Mouse (Mus musculus) heart, adult 11 months (tissue): Measurements from ENCODE around the gene Fxyd6.

Experiments
- DNase-seq: peaks from one replicate; pipeline ENCODE4 v3.0.0; 2022

The Fxyd6 gene

DNA sequence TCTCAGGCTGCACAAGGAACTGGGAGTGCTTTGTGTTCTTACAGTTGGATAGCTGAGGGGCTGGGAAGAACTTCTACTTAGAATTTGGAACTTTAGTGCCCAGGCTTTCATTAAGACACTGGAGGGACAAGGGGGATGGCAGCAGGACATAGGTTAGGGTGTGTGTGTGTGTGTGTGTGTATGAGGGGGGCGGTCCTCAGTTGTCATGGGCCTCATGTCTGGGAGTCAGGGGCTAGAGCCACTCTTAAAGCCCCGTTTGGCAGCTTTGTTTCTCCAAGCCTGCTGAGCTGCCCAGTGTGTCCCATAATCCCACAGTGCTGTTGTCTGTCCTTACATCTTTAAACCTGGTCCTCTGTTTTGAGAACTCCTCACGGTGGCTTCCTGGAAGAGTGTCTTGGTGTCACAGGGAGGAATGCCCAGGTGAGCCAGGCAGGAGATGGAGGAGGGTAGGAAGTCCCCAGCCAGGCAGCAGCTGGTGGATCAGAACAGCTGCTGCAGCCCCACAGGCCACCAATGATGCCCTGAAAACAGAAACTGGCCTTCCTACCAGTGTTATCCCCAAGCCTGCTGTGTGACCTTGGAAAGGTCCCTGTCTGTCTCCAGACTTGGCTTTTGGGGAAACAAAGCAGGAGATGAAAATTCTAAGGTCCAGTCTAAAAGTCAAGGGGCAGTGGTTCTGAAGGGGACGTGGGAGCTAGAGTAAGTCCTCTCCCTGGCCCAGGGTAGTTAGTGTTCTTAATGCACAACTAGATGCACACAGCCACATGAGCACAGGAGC is 42.9 kb downstream of the Fxyd6 start:
- no peak for DNase-seq

DNA sequence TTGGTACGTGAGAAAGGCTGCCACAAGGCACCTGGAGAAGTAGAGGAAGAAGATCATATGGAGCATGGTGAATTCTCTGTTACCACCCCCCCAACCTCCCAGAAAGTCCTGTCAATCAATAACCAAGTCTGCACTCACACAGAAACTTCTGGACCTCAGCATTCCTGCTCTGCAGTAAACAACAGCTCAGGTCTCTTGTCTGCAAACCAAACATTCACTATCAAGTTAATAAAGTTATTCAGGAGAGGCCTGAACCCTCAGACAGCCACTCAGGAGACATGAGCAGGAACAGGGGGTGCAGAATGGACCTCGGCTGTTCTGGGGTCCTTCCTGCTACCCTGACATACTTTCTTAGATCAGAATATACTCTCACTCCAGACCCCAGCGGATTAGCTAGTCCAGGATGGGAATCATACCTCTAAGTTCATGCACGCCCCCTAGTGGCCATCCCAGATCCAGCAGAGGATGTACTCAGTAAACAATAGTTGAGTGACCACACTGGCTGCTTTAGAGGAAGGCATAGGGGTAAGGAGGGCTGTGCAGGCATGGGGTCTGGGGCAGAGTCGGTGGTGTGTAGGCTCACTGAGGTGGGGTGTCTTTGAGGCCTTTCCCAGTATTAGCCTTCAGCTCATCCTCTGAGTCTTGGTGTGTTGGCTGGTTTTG is 43.6 kb downstream of the Fxyd6 start:
- DNase-seq, result no peak

DNA sequence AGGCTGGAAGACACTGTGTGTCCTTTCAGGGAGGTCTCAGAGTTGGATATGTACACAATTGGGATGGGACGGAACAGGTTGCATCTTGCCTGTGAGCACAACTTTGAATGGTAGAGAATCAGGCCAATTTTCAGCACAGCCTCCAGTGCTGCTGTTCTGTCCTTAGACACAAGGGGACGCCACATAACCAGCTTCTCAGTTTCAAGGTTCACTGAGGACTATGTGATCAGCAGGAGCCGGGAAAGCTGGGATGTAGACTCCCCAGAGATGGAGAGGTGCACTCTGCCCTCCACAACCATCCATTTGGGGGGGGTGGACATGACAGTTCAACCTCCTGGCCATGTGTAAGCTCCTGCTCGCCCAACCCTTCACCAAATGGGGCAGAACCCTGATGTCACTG is 45.9 kb downstream of the Fxyd6 start:
- DNase-seq, result no peak

DNA sequence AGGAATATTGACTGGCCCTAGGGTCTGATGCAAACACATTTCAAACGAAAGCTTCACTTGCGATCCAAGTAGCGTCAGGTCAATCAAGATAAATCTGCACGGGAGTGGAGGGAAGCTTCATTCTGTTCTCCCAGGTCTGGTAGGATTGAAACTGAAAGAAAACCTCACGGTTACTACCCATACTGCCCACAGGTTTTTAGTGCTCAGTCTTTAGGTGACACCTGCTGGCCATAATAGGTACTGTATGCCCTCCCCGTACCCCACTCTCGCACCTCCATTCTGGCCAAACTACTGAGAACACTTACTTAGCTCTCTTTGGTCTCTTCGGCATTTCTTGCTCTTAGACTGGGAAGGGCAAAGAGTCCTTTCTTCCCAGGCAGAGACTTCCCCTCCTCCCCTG is 47.3 kb downstream of the Fxyd6 start:
- DNase-seq, result no peak

DNA sequence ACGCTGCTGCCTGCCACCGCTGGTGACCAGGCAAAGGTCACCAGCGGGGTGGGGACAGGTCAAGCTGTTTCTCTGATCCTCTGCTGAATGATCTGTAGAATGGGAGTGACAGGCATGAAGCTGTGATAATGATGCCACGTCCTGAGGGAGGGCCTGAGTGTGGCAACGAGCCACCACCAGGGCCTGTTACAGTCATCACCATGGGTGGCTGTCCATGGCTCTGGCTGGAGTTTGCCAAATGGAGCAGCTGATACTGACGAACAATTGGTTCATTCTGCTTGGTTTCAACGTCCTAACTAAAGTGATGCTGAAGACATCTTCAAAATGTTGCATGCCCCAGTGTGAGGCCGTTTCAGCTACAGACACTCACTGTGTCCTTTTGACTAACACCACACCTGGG is 48.3 kb downstream of the Fxyd6 start:
- no peak for DNase-seq

DNA sequence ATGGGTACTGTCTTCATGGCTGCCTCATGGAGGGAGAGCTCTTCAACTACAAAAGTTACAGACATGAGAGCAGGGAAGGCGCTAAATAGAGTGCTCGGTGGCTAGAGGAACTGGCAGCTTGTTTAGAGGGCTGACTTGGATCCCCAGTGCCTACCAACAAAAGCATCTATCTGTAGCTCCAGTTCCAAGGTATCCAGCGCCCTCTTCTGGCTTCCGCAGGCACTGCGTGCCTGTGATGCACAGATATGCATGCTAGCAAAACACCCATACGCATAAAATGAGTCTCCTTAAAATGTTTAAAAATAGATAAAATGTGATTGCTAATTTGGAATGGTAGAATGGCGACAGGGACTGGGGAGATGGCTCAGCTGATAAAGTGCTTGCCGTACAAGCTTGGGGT is 51.2 kb downstream of the Fxyd6 start:
- DNase-seq, result no peak

DNA sequence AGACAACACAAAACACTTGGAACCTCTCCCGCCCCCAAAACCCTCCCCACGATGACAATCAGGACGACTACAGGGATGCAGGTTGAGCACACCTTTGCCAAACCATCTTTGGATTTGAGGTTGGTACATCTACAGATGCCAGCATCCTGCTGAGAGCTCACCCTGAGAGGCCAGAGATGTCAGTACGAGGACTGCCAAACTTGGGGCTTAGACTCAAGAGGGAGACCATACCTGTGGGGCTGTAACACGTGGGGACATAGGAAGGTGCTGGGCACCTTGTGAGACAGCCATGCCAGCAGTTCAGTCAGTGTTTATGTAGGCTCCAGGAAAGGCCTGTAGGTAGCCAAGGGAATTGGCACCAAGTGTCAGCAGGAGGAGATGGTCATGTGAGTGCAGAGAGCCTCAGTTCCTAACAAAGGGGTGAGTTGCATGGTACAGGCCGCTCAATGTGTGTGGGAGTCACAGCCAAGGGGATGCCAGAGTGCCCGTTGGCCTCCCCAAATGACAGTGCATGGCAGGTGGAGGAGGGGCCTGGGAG is 52.8 kb downstream of the Fxyd6 start:
- no peak for DNase-seq

DNA sequence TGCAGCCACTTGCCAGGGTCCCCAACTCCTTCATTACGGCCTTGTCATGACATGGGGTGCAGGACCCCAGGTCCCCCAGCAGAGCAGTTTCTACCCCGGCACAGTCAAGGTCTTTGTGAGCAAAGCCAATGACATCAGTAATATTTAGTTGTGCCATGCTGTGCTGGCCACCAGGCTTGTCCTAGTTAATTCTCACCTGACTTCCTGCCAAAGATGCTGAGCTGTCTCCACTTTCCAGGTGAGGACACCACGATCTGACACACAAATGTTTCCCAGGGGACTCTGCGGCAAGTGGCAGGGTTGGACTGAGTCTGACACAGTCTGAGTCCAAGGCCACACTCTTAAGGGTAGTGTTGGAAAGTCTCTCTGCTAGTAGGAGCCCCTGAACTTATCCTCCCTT is 56.5 kb downstream of the Fxyd6 start, which contains the start of gene Dscaml1:
Dscaml1 (plus strand) TSS at position 173 of the 400 bp plus-strand sequence.
- DNase-seq, result no peak

DNA sequence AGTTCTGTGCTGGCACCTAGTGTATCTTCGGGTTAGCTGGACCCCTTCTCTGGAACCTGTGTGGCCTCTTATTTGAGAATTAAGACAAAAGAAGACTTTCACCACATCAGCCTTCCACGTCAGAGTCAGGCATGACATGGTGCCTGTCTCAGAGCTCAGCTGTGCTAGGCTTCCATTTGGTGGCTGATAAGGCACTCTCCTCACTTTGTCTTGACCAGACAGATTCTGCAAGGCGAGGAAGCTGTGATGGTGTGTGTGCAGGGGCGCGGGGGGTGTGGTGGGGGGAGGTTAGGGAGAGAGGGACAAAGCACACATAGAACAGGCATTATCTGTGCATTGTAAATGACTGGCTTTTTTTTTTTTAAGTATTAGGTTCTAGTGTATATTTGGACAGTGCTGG is 59.4 kb downstream of the Fxyd6 start:
- DNase-seq, result no peak

DNA sequence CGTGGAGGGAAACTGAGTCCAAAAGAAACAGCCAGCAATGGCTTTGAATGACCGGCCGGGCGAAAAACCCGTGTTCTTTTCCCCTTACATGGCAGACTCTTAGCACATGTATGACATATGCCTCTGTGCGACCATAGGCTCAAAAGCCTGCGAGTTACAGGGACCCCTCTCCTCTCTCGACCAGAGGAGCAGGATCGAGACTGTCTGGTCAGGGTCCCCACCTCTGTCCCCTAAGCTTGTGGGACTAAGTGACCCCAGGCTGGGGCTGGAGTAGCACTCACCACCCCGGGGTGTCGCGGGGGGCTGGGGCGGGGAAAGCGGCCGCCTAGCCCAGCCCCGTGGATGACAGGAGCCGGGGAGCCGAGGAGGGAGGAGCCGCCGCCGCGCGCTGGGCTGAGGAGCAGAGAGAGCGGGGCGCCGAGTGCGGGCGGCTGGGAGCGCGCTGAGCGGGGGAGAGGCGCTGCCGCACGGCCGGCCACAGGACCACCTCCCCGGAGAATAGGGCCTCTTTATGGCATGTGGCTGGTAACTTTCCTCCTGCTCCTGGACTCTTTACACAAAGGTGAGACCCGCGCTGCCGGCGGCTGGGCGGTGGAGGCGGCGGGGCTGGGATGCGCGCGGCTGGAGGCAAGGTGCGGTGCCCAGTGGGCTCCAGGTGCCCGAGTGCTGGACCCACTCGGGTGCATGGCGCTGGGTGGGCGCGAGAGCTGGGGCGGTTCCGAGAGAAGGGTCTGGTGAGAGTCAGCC is 60.1 kb downstream of the Fxyd6 start:
- DNase-seq, result no peak

DNA sequence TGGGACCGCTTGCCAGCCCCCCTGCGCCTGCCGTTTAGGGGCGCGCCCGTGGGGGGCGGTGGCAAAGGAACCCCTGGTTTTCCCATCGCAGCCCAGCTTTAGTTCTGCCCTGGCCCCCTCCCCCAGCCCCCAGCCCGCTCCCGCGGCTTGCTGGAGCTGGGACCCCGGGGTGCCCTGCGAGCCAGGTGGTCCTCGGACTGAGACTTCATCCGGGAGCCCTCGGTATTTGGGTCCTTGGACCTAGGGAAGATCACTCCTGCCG is 60.6 kb downstream of the Fxyd6 start:
- DNase-seq, result no peak

DNA sequence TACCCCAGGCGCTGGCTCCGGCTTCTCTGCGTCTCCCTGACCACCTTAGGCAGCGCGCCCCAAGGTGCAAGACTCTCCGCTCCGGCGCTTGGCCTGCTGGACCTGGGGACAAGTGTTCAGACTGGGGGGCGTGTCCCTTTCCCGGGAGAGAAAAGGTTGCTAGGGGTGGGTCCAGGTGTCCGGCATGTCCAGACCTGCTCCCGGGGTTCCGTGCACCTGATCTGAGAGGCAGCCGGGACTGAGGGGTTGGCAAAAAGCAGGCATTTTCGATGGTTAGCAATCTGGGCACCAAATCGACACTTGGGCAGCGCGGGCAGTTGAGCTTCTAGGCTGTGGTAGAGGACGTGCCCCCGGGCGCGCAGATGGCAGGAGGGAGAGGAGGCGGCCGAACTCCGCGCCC is 61.2 kb downstream of the Fxyd6 start:
- no peak for DNase-seq

DNA sequence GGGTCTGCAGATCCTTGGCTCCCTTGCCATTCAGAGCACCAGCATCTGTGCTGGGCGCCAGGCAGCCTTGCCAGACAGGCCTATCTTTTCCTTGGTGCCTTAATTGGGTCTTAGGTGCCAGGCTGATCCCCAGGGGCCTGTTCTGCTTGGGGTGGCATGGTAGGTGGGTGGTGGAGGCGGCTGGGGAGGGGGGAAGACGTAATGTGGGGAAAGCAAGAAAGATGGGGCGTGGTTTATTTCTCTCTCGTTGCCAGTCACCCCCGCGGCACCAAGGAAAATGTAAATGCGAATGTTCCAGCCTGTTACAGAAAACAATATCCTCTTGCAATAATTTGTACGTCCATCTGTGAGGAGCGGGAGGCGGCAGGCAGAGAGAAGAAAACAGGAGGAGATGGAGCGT is 62.7 kb downstream of the Fxyd6 start:
- DNase-seq, result no peak

DNA sequence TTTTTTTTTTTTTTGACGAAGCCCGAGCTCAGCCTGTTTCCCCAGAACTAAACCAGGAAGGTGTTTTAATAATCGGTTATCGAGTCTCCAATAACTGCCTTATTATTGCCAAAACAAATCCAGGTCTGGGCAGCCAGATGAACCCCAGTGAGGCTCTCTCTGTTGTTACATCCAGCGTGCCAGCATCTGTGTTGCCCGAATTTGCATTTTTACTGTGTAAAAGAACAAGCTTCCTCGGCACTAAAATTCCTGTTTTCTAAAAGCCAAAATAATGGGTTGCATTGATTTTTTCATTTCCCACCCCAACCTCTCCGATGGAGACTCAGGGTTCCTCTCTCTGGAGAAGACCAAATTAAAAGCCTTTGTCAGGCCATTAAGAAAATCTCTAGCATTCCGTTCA is 63.1 kb downstream of the Fxyd6 start:
- DNase-seq, result no peak

DNA sequence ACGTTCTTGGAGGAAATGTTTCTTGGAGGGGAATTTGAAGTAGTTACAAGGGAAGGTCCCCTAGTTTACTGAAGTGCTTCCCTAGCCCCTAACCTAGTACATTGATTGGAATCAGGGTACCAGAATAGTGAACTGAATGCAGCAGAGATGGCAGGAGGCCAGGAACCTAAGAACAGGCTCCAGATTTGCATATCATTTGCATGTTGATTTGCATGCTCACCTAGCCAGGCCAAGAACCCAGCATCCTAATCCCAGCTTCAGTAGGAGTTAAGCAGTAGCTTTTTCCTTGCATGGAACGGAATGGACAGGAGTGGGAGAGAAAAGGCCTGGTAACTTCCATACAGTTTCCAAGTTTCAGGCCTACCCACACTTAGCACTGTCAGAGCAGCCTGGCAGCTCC is 64.2 kb downstream of the Fxyd6 start:
- no peak for DNase-seq

DNA sequence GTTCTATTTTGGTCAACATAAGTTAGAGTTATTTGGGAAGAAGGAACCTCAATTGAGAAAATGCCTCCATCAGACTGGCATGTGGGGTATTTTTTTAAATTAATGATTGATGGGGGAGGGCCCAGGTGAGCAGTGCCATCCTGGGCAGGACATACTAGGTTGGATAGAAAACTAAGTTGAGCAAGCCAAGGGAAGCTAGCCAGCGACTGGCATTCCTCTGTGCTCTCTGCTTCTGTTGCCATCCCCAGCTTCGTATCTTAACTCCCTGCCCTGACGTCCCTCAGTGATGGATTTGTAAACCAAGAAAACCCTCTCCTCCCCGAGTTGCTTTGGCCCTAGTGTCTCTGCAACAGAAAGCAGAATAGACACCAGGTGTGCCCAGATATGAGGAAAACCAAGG is 69.0 kb downstream of the Fxyd6 start:
- no peak for DNase-seq

DNA sequence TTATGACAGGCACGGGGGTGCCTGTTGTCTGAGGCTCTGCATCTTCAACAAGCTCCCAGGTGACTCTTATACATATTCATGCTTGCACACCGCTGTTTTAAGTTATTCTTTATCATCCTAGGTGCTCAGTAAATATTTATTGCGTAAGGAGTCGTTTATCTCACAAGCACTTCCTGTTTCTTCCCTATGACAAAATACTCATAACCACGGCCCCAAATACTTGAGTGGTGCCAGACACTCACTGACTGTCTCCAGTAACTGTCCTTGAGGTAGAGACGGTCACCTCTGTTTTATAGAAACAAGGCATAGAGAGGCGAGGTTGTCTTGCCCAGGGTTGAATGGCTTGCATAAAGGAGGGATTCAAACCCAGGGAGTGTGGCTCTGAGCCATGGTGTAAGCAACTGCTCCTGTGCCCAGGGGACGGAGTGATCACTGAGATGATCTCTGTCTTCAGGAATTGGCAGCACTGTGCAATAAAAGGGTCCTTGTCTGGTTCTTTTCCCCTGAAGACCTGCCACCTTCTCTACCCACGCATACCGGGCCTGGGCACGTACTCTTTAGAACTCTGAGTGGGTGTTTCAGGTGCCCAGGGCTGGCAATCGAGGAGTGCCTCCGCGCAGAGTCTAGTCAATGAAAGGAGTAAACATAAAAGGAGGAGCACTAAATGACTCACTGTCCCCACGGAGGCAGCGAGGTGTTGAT is 70.2 kb downstream of the Fxyd6 start:
- DNase-seq, result no peak

DNA sequence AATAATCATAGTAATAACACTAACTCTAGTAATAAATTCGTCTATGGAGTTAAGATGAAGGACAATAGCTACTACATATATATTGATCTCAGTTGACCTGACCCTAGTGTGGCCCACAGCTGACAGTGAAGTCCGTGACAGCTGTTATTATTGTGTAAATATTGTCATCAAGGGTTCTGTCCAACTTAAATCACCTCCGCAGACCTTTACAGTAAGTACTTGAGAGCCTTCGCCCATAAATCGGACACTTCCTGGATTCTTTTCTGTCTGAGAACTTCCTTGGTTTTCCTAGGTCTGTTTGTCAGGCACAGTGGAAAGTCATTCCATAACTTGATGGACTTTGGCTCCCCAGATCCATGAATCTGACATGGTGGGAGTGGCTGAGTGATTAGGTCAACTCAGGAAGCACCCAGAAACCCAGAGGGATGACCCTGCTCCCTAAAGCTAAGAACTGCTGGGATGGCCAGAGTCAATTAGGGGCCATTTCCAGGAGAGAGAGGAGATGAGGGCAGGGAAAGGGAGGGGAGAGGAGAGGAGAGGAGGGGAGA is 74.3 kb downstream of the Fxyd6 start:
- no peak for DNase-seq
